Mouse (Mus musculus) adrenal gland, postnatal 36 days (tissue): ENCODE results near the gene Rapgef4. TPM values are rescaled to one million over a fixed set of nuclear protein-coding genes. Genes with fewer than 3 reads are reported as not detected.
A peak's percentile ranks its signal among the peaks of the same experiment; 100 is the strongest.

Experiments used
- DNase-seq, 2 experiments: peaks; one replicate each; pipeline ENCODE4 v3.0.0; 2021; ENCODE audit warnings: mixed read lengths in 1 of 2
- long read RNA-seq, 2 experiments: library from polyadenylated mRNA; stranded (forward); transcript quantifications; one replicate each; pipeline ENCODE4 v2.0.0; 2021; ENCODE audit warnings: borderline sequencing depth in 2 of 2
- total RNA-seq, 2 experiments: library from RNA; stranded (reverse); gene quantifications; 2 replicates each; pipeline ENCODE4 v1.2.3; 2021

The Rapgef4 gene
- 100 to 1,000 TPM; 131 to 359 TPM for total RNA-seq
- long read RNA-seq, experiment 1, partial matches to known transcripts, result 16 of 128 reads
- long read RNA-seq, experiment 1, other reads (novel, unspliced or antisense), result 112 of 128 reads
- long read RNA-seq, experiment 2, partial matches to known transcripts, result 2 of 38 reads
- long read RNA-seq, experiment 2, other reads (novel, unspliced or antisense), result 33 of 38 reads

DNA sequence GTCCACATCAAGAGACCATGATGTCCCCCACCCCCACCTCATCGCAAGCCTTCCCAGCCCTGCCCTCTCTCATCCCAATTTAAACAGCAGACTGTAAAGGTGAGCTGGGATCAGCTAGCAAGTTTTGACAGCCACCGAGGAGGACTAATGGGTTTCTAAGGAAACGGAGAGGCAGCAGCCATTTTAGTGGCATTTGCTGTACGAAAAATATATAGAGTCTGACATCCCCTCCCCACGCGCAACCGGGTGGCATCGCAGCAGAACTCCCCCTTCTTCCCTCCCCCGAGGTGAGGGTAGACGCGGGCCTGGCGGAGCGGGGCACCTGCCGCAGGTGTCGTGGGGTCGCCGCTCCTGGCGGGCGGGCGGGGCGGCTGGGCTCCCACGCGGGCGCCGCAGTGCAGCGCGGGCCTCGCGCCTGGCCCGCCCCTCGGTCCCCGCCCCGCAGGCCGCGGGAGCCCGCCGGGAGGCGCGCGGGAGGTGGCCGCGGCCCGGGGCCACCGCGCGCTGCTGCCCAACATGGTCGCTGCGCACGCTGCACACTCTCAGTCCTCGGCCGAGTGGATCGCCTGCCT, at the start of gene Rapgef4:
Gene Rapgef4 (plus strand): TSS at position 470 of the 572 bp plus-strand sequence.
- peak; percentile 41 to 72 for DNase-seq

DNA sequence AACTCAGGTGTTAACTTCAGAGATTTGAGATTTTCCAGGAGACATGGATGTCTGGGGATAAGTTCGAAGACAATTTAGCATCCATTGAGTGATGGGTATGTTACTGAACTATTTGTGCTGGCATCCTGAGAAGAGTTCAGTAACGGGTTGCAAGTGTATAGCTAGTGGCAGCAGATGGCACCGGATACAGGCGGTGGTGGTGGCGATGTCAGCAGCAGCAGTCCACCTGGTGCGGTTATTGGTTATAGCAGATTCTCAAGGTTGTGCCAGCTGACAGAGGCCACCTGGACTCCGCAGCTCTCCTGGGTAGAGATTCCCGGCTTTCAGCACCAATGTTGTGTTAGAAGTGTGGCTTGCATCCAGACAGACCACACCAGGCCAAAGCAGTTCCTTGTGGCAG, 47.0 kb upstream of the Rapgef4 start:
- DNase-seq, result no peak

DNA sequence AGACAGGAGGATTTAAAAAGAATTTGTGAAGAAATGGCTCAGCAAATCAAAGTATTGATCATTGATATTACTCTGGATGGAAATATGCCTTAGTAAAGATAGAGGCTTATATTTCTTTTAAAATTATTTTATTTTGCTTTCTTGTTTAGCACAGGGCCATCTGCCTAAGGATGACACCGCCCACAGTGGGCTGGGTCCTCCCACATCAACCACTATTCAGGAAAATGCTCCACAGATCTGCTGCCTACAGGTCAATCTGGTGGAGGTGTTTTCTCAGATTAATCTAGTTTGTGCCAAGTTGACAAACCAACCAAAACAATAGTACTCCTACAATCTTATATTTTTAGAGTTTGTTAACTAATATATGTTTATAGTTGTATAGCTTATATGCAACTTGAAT, 44.3 kb upstream of the Rapgef4 start:
- no peak for DNase-seq

DNA sequence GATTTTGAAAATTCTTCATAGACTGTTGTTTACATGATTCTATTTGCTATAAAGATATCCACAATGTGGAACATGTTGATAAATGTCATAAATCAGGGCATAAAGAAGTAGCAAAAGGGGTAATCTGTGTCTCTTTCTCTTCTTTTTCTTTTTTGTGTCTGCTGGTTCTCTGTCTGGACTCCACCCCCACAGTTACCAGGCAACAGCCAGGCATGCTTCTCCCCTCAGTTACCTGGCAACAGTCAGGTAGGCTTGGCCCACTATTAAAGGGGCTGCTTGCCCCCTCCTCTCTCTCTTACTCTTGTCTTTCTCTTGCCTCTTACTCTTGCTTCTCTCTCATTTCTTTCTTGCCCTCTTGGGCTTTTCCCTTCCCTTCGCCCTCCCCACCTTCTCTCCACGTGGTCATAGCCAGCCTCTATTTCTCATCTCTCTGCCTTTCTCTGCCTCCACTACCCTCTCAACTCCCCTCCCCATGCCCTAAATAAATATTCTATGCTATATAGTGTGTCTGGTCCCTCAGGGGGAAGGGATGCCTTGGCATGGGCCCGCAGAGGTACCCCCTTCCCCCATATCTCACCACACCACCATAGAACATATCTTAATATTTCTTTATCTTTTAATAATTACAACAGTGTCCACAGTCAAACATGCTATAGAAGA, 43.3 kb upstream of the Rapgef4 start:
- DNase-seq, result no peak

DNA sequence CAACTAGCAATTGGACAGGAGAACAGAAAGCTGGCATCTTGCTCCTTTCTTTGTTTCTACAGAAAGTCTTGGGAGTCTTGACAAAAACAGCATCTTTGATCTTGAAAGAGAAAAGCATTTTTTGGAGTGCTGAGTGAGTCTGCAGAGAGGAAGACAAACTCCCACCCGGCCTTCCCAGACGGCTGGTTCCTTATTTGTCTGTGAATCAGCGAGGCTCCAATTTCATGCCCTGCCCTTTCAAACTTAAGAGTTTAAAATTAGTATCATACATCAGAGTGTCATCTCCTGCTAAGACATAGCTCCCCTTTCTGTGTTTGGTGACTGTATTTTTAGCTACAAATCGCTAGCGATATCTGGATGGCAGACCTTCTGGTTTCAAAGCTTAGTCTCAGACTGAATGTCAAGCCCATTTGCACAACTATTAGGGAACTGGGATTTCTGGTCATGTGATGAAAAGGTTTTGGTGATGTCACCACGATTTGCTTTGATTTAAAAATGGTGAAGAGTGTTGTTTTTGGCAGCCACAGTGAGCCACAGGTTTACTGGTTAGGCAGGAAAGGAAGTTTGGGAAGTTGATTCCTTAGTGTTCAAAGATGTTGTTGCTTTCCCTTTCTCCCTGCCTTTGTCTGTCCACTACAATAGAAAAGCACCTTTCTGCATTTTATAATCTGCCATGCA, 42.2 kb upstream of the Rapgef4 start:
- DNase-seq, result no peak

DNA sequence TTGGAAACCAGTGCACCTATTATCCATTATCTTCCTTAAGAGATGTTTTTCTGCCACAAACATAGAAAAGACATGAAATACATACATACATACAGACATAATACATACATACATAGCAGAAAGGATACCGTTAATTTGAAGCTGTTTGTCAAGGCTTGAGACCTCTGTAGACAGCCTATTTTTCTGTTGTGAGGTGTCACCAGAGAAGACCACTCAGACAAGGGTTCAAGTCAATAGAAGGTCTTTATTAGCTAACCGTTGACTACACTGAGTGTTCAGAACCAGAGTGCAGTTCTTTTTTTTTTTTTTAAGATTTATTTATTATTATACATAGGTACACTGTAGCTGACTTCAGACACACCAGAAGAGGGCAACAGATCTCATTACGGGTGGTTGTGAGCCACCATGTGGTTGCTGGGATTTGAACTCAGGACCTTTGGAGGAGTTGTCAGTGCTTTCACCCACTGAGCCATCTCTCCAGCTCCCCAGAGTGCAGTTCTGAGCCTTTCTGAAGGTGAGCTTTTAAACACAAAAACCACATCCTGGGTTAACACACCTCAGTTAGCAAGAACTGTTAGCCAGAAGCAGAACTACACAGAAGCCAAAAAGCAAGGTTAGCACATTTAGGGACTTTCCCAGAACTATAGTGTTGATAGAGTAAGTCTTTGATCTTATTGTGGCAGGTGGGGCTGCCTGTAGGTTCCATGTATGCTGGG, 39.9 kb upstream of the Rapgef4 start:
- DNase-seq, result no peak

DNA sequence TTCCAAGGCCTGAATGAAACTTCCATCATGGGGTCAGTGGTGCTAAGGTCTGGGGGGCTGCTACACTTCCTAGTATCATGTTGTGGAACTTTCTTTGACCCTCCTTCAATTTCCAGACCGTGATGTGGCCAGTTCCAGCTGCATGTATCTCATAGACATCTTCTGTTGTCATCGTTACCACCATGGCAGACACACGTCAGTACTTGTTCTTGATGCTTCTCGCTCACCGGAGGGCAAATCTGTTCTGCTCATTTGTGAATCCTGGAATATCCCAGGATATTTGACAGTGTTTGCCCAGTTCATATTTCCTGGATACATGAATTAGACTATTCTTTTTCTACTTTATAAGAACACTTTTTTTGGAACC, 39.3 kb upstream of the Rapgef4 start:
- DNase-seq, result no peak

DNA sequence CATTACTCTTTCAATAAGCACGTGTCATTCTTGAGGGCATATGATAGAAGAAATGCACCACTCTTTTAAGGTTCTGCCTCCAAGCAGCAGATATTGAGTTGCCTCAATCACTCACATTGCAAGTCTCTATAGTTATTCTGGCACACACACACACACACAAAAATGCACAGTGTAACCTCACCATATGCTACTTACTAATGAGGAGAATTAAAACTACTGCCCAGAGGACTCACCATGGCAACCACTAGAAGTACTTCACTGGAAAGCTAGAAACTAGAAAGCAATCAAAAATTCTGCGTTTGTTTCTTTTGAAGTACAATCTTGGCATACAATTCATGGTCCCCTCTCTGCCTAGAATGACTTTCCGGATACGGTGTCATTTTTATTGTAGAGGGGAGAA, 29.8 kb upstream of the Rapgef4 start:
- no peak for DNase-seq

DNA sequence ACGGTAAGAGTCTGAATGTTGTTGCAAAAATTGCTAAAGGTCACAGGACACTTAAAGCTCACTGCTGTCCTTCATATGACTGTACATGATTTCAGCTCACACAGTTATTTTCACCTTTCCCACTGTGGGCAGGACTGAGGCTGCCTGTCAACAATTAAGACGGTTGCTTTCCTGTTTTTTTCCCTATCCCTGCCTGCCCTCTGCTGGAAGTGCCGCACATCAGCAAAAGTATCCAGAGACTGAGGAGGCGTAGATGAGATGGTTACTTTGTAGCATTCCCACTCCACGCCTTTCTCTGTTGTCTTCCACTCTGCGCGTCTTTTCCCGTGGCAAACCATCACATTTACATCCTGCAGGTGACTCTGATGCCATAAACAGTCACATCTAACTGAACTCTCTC, 25.4 kb upstream of the Rapgef4 start:
- DNase-seq, result peak; percentile 63 to 66

DNA sequence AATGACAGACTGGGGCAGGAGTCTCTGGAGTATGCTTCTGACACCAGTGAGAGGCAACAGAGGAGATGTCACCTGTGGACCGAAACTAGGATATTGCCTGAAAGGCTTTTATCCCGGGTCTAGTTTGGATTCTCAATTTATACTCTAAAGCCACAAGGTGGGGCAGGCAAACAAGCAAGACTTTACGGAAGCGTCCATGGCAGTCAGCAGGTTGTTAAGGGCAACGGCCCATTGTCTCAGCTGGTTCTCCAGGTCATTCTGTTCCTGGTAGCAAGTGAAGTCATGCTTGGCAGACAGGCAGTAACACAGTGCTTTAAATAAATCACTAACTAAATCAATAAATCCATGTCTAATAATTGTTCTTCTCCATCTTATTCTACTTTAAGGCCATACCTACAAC, 24.6 kb upstream of the Rapgef4 start:
- DNase-seq, result no peak

DNA sequence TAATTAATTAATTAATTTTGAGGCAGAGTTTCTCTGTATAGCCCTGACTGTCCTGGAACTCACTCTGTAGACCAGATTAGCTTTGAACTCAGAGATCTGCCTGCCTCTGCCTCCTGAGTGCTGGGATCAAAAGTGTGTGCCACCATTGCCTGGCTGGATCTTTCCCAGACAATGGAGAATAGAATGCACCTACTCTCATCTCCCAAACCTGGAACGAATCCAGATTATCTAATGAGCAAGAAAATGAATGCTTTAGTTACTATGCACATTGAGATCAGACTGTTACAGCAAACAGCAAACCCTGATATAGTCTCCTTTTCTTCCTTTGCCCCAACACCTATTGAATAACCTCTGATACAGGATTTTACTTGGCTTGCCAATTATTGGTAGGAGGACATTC, 23.1 kb upstream of the Rapgef4 start:
- DNase-seq, result no peak

DNA sequence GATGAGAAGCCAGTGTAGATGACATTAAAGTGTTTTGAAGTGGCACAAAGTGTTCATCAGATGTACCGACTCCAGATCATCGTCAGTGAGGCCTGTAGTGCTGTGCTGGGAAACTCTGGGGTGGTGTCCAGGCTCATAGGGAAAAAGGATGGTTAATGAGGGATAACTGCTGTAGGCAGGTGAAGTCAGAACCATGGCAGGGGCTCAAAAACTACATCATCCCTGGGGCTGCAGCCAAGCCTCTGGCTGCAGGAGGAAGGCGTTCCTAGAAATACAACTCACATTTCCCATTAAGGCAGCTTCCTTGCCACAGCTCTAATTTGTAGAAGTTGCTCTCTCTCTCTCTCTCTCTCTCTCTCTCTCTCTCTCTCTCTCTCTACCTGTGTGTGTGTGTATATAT, 22.6 kb upstream of the Rapgef4 start:
- peak; percentile 19 to 53 for DNase-seq

DNA sequence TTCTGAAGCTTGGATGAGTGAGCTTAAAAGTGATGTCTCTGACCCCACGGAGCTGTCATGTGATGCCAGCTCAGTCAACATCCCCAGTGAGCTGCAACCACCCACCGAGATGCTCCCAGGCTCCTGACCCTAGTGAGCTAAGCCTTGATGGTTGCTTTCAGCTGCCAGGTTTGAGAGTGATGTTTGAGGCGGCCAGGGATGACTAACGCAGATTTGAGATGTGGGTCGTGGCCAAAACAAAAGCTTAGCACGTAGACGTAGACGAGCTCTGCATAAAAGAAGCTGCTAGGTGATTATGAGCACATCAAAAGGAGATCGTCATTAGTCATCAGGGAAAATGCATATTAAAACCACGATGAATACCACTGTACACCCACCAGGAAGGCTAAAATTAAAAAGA, 16.8 kb upstream of the Rapgef4 start:
- no peak for DNase-seq

DNA sequence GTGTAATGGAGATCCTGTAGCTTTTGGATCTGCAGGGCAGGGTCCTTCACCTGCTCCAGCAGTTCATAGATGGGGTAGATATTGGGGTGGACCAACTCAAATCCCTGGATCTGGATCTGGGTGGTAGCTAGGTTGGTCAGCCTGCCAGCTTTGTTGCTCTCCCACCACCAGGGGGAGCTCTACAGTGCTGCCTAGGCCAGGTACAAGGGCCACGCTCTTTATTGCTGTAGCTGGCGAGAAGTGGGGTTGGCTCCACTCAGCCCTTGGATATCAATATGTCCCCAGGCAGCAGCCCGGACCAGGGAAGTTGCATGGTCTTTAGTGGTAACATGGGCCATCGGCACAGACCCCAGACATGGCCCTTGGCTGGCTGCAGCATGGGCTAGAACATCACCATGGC, 15.6 kb upstream of the Rapgef4 start:
- DNase-seq, result peak; percentile 73 to 85

DNA sequence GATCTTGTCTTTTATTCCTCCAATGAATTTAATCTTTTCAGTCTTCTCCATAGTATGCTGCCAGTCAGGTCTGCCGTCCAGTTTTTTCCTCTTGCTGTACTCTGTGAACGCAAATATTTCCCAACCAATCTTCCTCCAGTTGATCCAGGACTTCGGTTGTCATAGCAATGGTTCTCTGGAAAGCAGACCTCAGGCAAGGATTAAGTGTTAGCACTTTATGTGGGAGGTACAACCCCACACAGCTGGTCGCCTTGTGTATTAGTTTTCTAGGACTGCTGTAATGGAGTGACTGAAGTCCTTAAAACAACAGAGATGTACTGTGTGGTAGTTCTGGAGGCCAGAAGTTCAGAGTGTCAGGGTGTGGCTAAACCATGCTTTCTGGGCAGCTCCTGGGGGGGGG, 14.3 kb upstream of the Rapgef4 start:
- no peak for DNase-seq

DNA sequence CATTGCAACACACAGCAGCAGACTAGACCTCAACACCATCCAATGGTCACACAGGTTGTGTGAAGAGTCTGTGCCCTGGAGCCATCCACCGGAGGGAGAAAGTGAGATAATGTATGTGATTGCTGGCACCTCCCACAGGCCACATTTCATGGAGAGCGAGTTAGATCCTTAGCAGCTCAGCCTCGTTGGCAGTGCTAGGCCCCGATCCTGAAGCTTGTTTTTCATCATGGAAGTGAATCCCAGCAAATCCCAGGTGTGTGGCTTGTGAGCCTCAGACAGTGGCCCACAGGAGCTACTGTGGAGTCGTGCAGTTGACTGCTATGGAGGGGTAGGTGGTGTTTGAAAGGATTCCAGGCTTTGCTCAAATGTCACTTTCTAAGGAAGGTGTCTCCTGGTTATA, 13.2 kb upstream of the Rapgef4 start:
- no peak for DNase-seq

DNA sequence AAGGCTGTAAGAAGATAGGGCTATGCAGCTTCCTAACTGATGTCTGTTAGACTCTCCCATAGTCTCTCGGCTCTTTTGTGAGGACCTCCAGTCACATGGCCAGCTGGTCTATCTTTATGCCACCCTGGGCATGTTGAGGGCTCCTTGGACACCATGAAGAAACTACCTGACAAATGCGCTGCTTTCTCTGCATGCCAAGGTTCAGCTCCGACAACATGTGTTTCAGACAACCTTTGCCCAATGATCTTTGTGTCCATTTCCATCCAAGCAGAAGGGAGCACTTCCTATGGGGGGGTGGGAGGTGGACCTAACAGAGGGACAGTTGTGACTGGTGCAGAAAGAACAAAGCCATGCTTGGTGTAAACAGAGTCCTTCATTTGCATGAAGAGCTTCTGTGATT, 7.4 kb upstream of the Rapgef4 start:
- DNase-seq, result no peak

DNA sequence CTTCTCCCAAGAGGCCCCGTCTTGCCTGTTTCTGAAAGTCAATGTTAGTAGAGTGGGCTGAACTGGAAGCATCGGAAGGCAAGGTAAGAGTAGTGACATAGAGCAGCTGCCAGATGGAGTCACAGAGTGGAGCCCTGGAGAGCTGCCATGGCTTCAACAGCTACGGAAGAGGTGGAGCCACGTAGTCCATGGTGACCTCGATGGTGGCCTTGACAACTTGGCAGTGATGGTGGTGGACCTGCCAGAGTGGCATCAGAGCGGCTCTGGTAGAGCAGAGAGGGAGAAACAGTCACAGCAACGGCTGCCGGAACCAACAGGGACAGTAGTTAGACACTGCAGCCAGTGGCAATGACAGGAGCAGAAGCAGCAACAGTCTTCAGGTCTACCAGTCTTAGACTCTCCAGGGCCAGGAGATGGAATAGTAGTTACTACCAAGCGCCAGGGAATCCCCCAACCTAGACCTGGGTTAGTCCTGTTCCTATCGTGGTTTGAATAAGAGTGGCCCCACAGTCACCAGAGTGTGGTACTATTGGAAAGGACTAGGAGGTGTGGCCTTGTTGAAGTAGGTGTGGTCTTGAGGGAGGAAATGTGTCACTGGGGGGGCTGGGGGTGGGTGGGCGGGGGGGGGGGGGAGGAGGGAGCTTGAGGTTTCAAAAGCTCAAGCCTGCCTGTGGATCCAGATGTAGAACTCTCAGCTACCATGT, 6.7 kb upstream of the Rapgef4 start:
- DNase-seq, result peak; percentile 80 to 83

DNA sequence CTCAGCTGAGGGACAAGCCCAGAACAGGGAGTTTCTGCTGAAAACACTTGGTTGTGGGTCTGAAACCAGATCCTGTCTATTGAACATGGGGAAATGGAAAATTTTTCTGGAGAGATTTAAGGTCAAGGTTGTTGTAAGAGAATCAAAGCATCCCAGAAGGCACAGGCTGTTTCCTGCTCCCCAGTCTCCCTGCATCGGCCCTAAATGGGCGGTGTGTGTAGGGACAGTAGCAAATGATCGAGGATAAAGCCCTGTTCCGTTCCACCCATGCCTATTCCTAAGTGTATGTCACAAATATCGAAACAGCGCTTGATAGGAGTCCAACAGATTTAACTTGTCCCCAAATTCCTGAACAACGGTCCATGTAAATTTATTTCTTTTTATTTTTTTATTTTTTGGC, 1.1 kb upstream of the Rapgef4 start:
- peak; percentile 28 to 42 for DNase-seq

DNA sequence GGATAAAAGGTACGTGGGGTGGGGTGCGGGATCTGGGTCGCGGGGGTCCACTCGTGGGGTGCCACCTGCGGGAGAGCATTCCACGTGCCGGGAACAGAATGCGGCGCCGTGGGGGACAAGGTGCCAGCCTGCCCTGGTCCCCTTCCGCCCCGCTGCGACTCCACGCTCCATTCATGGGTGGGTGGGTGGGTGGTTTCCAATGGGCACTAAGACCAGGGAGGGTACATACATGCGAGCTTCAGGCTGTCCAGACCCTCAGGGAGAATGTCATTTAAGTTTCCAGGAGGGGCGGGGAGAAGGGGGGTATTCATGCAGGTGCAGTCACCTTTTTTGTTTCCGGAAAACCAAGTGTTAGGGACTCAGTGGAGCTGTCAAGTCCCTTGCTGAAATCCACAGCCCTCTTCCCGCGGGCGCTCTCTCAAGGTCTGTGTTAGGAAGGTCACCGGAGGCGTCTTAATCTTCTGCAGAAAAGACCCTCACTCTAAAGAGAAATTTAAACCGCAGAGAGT, 357 bp downstream of the Rapgef4 start:
- DNase-seq, result no peak

DNA sequence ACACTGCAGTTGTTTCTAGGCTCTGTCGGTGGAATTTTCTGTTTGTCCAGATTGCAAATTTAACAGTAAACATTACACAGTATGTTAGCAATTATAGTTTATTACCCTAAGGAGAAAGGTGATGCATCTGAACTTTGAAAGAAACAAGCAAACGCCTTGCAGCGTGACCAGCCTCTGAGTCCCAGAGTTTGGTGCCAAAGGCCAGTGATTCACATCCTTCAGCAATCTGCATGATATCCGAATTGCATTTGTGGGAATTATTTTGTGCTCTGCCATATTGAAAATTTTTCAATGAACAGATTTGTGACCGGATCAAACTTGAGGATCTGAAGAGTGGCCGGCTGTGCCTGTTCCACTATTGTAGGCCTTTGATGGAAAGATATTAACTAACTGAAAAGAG, 856 bp downstream of the Rapgef4 start:
- peak; percentile 20 to 37 for DNase-seq
